Mouse (Mus musculus) heart, embryonic 10.5 days (tissue): ENCODE data around the gene Vamp2. TPM values are rescaled to one million over a fixed set of nuclear protein-coding genes. Genes with fewer than 3 reads are reported as not detected.

Experiments used
- DNase-seq: peaks from one replicate; pipeline ENCODE4 v3.0.0-alpha.2; 2017; ENCODE audit warnings: low spot score
- H3K27ac ChIP-seq: fragments of 300-500 bp; sonication (generic); 2 replicates; pipeline ENCODE4 v1.5.1; 2016; ENCODE audit warnings: mild to moderate bottlenecking
- H3K27me3 ChIP-seq: fragments of 300-500 bp; sonication (generic); 2 replicates; pipeline ENCODE4 v1.6.1; 2016; ENCODE audit warnings: mild to moderate bottlenecking; ENCODE audit not compliant: poor library complexity, insufficient read depth, severe bottlenecking
- H3K36me3 ChIP-seq: fragments of 300-500 bp; sonication (generic); 2 replicates; pipeline ENCODE4 v1.6.1; 2016; ENCODE audit warnings: mild to moderate bottlenecking, moderate library complexity
- H3K4me1 ChIP-seq: fragments of 300-500 bp; sonication (generic); 2 replicates; pipeline ENCODE4 v1.6.1; 2016; ENCODE audit warnings: mild to moderate bottlenecking
- H3K4me3 ChIP-seq: fragments of 300-500 bp; sonication (generic); 2 replicates; pipeline ENCODE4 v1.5.1; 2016; ENCODE audit warnings: mild to moderate bottlenecking, moderate library complexity
- H3K9me3 ChIP-seq: fragments of 300-500 bp; sonication (generic); 2 replicates; pipeline ENCODE4 v1.6.1; 2016; ENCODE audit warnings: mild to moderate bottlenecking, moderate library complexity
- WGBS: fragments of 180-500 bp; shearing (Covaris S2); methylation state at CpG from one replicate; pipeline ENCODE4 v1.1.7; 2016; 5-methylcytosine and 5-hydroxymethylcytosine counted together
- polyA plus RNA-seq: library from polyadenylated mRNA; unstranded; fragments of >200 nt; fragmentation: Nextera tagmentation; extraction: Ambion mirVana; gene quantifications from 2 replicates; pipeline ENCODE4 v1.2.1, GENCODE M21; 2016

The Vamp2 gene
- 85.8 and 93.0 TPM in 2 replicates for polyA plus RNA-seq

DNA sequence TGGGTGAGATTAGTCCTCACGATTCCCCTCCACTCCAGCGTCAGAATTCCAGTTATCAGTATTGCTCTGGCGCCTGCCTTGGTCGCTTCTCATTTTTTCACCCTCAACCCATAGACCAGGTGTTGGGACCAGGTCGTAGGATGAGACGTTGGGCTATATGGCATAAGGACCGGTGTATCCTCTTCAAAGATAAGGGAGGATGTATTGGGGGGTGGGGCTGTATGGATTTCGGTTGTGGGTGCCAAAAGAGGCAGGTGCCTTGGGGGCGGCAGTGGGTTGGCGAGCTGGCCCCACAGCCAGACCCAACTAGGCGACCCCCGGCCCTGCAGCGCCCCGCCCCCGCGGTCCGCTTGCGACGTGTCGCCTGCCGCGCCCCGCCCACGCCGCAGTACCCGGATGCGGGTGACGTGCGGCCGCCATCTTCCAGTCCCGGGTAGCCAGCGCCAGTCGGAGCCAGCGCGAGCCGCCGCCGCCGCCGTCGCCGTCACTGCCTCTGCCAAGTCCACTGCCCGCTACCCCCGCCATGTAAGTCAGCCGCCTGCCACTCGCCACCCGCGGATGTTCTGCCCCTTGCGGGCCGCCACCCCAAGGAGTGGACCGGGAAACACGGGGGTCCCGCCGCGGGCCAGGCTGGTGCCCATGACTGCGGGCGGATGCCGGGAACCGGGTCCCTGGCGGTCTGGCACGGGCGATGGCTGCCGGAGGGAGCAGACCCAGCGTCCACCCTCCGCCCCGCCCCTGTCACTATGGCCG is at the start of gene Vamp2:
TSS of gene Vamp2 (plus strand) at position 388 of the 753 bp plus-strand sequence.
- H3K36me3 ChIP-seq = peaks cover 38% of the 10 kb centered on the region
- no peaks in the 10 kb centered on the region for H3K27me3 ChIP-seq
- 1% methylated on average over 63 of the region's 67 CpGs for WGBS
- peak; percentile 94 for DNase-seq
- peak within 1 kb of the TSS; percentile 98 for H3K4me3 ChIP-seq
- H3K4me1 ChIP-seq = peaks cover 62% of the 10 kb centered on the region
- peak within 1 kb of the TSS; percentile 100 for H3K27ac ChIP-seq
- no peaks in the 10 kb centered on the region for H3K9me3 ChIP-seq

DNA sequence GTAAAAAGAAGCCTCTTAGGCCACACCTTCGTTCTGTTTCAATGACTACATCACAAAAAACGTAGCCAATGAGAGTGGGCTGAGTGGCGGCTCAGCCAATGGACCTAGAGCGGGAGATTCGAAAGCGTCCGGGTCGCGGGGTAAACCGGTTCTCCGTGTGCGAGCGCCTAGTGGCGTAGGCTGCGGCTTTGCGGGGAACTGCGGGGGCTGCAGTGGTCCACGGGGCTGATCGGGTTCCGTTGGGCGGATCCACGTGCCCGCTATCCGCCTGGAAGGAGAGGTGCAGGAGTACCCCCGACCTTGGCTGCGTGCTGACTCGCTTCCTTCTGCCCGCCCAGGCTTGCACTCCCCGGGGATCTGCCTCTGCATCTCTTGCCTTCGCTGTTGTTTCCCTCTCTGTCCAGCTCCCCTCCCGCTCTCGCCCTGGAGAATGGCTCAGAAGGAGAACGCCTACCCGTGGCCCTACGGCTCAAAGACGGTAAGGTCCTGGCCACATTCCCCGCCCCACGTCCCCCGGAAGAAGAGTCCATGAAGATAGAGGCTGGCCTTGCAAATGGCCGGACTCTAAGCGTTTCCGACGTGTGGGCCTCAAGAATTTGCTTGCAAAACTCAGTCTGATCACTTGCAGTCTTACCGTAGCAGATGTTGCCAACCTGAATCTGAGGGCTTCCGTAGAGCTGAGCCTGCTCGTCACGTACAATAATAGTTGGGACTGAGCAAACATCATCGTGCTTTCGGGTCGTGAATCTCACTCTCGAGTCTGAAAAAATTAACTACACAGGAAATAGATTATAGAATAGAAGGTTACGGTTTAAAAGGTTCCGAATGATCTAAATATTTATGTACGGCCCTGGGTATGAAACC is 42.5 kb upstream of the Vamp2 start, which contains the start of gene Aurkb:
TSS of gene Aurkb (plus strand) at position 117 of the 864 bp plus-strand sequence.
- H3K4me1 ChIP-seq = peaks cover 24% of the 10 kb centered on the region
- peak; percentile 96 for DNase-seq
- no peaks in the 10 kb centered on the region for H3K9me3 ChIP-seq
- H3K4me3 ChIP-seq = peak within 1 kb of the TSS; percentile 96
- H3K27ac ChIP-seq = peak within 1 kb of the TSS; percentile 96
- peaks cover 32% of the 10 kb centered on the region for H3K36me3 ChIP-seq
- WGBS = under 1% methylated on average over 54 of the region's 54 CpGs
- no peaks in the 10 kb centered on the region for H3K27me3 ChIP-seq

DNA sequence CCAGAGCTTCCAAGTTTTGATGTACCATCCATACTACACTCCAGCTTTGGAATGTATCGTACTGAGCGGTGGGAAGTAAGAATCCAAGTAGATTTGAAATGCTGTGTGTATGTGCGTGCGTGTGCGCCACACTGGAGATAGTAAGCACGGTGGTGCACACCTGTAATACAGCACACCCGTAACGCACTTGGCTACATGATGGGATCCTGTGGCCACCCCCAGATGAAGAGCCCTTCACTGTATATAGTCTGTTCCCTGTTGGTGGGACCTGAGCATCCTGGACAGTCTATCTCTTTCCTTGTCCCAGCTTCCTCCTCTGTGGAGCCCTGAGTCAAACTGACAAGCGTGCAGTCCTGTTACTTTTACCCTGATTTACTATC is 41.9 kb upstream of the Vamp2 start:
- Histone ChIP-seq H3K27me3 (no peaks in the 10 kb centered on the region), H3K4me1 (peaks cover 24% of the 10 kb centered on the region), H3K27ac (peak overlapping the region; percentile 96), H3K9me3 (no peaks in the 10 kb centered on the region), H3K4me3 (peak overlapping the region; percentile 96), H3K36me3 (peaks cover 38% of the 10 kb centered on the region)
- DNase-seq = no peak
- WGBS = 17% methylated on average over 9 of the region's 9 CpGs

DNA sequence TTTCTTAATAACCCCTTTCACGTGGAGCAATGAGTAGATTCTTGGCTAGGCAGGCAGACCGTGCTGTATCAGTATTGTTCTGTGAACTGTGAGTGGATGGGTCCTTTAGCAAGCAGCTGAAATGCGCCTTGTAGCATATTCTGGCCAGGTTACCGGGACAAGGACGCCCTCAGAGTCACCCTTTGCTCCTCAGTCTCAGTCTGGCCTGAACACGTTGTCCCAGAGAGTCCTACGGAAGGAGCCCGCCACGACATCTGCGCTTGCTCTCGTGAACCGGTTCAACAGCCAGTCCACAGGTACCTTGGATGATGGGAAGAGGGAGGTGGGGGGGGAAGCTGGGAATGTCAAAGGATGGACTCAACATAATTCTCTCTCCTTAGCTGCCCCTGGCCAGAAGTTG is 40.7 kb upstream of the Vamp2 start:
- H3K27me3 ChIP-seq = no peaks in the 10 kb centered on the region
- no peak overlapping the region for H3K27ac ChIP-seq
- H3K36me3 ChIP-seq = peaks cover 44% of the 10 kb centered on the region
- WGBS = 90% methylated on average over 12 of the region's 12 CpGs
- peak overlapping the region; percentile 96 for H3K4me3 ChIP-seq
- no peaks in the 10 kb centered on the region for H3K9me3 ChIP-seq
- H3K4me1 ChIP-seq = peaks cover 24% of the 10 kb centered on the region
- peak; percentile 75 for DNase-seq

DNA sequence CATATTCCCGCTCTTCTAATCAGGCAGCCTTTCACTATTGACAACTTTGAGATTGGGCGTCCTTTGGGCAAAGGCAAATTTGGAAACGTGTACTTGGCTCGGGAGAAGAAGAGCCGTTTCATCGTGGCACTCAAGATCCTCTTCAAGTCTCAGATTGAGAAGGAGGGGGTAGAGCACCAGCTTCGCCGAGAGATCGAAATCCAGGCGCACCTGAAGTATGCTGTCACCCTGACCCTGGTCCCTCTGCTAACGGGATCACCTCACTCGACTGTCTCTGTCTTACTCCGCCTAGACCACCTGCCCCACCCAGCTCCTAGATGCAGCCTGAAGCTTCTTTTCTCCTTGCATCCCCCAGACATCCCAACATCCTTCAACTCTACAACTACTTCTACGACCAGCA is 40.1 kb upstream of the Vamp2 start:
- no peak overlapping the region for H3K4me3 ChIP-seq

DNA sequence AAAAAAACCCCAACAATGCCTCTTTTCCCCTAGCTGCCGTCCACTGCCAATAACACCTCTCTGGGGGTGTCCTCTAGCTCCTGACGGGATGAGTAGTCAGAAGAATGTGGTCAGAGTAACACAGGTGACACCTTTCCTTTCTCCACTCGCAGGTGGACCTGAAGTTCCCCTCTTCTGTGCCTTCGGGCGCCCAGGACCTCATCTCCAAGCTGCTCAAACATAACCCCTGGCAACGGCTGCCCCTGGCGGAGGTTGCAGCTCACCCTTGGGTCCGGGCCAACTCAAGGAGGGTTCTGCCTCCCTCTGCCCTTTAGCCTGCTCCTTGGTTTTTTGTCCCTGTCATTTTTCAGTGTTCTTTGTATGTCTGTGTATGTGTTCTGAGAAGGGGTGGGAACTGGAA is 37.5 kb upstream of the Vamp2 start:
- 89% methylated on average over 8 of the region's 8 CpGs for WGBS
- peaks cover 65% of the 10 kb centered on the region for H3K36me3 ChIP-seq
- H3K4me1 ChIP-seq = peaks cover 24% of the 10 kb centered on the region
- no peak overlapping the region for H3K4me3 ChIP-seq
- H3K9me3 ChIP-seq = no peaks in the 10 kb centered on the region
- DNase-seq = peak; percentile 70
- H3K27ac ChIP-seq = no peak overlapping the region
- H3K27me3 ChIP-seq = no peaks in the 10 kb centered on the region

More for the DNA sequence above, 40.1 kb upstream of the Vamp2 start:
- Histone ChIP-seq H3K27me3 (no peaks in the 10 kb centered on the region), H3K36me3 (peaks cover 50% of the 10 kb centered on the region), H3K27ac (no peak overlapping the region), H3K9me3 (no peaks in the 10 kb centered on the region), H3K4me1 (peaks cover 24% of the 10 kb centered on the region)
- WGBS = 90% methylated on average over 14 of the region's 14 CpGs
- DNase-seq = peak; percentile 70

DNA sequence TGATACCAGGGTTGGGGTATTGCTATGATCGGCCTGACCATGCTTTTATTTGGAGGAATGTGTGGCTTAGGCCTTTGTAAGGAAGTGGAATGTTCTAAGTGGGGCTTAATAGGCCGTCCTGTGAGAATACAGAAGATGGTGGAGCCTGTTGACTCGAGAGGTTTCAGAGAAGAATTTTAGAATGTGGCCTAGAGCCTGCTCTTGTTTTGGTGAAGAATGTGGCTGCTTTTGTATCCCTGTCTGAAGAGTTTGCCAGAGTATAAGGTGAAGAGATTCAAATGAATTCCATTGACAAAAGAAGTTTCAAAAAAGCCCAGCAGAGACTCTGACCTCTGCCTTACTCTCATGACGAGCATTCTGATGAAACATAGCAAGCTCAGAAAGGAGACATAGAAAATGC is 36.5 kb upstream of the Vamp2 start:
- Histone ChIP-seq H3K4me3 (no peak overlapping the region), H3K27me3 (no peaks in the 10 kb centered on the region), H3K27ac (no peak overlapping the region), H3K9me3 (no peaks in the 10 kb centered on the region), H3K36me3 (peaks cover 65% of the 10 kb centered on the region), H3K4me1 (peaks cover 21% of the 10 kb centered on the region)
- DNase-seq = no peak
- 89% methylated on average over 4 of the region's 4 CpGs for WGBS

DNA sequence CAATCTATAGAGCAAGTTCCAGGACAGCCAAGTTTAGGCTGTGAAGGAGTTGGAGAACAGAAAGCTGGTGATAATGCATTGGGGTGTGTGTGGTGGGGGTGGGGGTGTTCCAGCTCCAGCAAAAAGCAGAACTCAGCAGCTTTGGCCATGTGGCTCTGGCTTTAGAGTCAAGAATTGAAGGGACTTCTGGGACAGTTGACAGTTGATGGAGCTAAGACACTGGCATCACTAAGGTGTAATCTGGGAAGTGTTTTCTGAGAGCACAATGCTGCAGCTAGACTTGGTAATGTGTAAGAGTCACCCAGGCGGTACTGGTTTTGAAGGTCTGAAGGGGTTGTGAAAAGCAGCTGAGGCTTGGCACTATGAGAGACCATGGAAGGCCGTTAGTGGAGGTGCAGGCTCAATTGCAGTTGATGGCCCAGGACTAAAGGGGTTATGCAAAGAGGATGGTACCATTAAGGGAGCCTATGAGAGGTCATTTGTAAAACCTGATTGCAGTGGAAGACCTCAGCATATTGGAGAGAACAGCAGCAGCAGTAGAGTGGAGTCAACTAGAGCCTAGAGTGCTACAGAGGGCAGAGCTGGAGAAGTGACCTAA is 35.4 kb upstream of the Vamp2 start:
- 85% methylated on average over 2 of the region's 2 CpGs for WGBS
- Histone ChIP-seq H3K27me3 (no peaks in the 10 kb centered on the region), H3K4me3 (no peak overlapping the region), H3K9me3 (no peaks in the 10 kb centered on the region), H3K27ac (no peak overlapping the region), H3K4me1 (peaks cover 9% of the 10 kb centered on the region; the same call in 1 of the 2 replicates), H3K36me3 (peaks cover 61% of the 10 kb centered on the region)
- peak; percentile 71 for DNase-seq

DNA sequence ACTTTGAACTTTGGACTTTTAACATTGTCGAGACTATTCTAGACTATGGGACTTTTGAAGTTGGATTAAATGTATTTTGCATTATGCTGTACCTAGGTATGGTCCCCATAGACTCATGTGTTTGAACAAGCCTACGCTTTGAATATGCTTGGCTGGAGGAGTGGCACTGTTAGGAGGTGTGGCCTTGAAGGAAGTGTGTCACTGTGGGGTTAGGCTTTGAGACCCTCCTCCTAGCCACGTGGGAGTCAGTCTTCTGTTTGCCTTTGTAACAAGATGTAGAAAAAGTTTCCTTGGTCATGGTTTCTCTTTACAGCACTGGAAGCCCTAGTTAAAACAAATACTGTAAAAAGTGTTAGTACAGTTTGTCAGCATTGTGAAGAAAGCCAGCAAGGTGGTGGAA is 34.4 kb upstream of the Vamp2 start:
- H3K4me3 ChIP-seq = no peak overlapping the region
- 72% methylated on average over 3 of the region's 3 CpGs for WGBS
- no peaks in the 10 kb centered on the region for H3K27me3 ChIP-seq
- H3K27ac ChIP-seq = no peak overlapping the region
- peaks cover 10% of the 10 kb centered on the region for H3K4me1 ChIP-seq
- H3K36me3 ChIP-seq = peaks cover 52% of the 10 kb centered on the region
- no peaks in the 10 kb centered on the region for H3K9me3 ChIP-seq
- no peak for DNase-seq

DNA sequence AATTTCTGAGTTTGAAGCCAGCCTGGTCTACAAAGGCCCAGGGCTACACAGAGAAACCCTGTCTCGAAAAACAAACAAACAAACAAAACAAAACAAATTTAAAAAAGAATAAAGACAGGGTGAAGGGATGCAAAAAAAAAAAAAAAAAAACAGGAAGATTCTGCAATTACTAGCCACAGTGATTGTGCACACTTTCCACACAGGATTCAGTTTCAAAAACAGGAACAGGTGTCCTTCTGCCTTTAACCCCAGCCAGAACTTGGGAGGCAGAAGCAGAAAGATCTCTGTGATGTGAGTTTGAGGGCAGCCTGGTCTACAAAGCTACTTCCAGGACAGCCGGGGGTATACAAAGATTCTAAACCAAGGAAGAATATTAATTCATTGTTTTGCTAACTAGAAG is 30.0 kb upstream of the Vamp2 start:
- no peaks in the 10 kb centered on the region for H3K27me3 ChIP-seq
- WGBS = 72% methylated on average over 2 of the region's 2 CpGs
- H3K4me1 ChIP-seq = peaks cover 27% of the 10 kb centered on the region
- H3K9me3 ChIP-seq = no peaks in the 10 kb centered on the region
- peak; percentile 58 for DNase-seq
- peaks cover 15% of the 10 kb centered on the region for H3K36me3 ChIP-seq
- H3K27ac ChIP-seq = peak overlapping the region; percentile 95; the same call in 1 of the 2 replicates
- H3K4me3 ChIP-seq = peak overlapping the region; percentile 81

DNA sequence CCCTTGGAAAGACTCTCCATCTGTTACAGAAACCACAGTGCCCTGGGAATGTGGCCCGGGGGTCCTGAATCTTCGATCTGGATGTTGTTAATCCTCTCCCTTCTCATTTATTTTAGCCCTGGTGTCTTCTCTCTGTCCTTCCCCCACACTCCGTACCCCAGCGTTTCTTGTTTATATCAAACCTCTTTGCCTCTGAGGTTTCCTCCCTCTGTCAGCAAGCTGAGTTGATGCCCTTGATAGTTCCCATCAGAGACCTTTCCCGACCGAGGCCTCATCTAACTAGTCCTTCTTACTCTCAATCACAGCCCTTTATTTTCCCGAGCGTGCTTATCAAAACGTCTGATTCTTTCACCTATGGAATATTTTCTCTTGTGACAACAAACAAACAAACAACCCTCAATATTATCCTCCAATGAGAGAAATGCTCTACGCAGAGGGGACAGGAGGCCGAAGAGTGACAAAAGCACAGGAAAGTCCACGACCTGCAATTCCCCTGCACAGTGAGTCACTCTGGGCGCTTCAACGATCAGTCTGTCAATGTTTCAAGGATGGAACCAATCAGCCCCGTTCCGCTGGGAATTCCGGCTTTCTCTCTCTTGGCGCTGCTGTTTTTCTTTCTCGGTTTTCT is 29.4 kb upstream of the Vamp2 start:
- Histone ChIP-seq H3K4me3 (peak overlapping the region; percentile 81), H3K9me3 (no peaks in the 10 kb centered on the region), H3K4me1 (peaks cover 27% of the 10 kb centered on the region), H3K27ac (peak overlapping the region; percentile 95), H3K36me3 (peaks cover 9% of the 10 kb centered on the region; the same call in 1 of the 2 replicates), H3K27me3 (no peaks in the 10 kb centered on the region)
- 2% methylated on average over 19 of the region's 19 CpGs for WGBS
- peak; percentile 75 for DNase-seq

DNA sequence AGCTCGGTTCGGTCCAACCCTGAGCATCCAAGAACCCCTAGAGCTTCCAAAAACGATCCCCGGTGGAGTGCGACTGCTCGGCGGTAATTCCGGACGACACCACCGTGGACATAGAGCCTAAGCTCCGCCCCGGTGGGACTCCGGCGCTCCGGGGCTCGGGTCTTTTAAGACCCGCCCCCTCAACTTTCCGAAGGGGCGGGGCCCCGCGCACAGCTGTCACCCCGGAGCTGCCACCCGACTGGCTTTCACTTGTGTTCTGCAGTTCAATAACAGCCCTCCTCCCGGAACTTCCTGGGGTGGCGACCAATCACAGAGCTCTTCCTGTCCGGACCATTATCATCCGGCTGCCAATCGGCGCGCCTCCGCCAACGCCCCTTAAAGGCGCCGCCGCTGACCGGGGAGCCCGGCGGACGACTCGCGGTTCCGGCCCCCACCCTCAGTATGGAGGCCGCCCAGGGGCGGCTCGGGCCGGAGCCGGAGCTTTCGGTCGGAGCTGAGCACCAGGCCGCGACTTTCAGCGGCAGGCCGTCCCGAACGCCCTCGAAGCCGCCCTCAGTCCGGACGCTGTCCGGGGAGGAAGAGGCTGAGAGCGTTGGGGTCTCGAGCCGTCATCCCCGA is 28.8 kb upstream of the Vamp2 start, which contains the start of gene Borcs6:
TSS of gene Borcs6 (plus strand) at position 361 of the 618 bp plus-strand sequence.
- H3K27ac ChIP-seq = peak within 1 kb of the TSS; percentile 95
- under 1% methylated on average over 64 of the region's 64 CpGs for WGBS
- 0 out of 2 replicates have a peak, but pooled peaks cover 2% of the 10 kb centered on the region for H3K36me3 ChIP-seq
- no peaks in the 10 kb centered on the region for H3K9me3 ChIP-seq
- peaks cover 34% of the 10 kb centered on the region for H3K4me1 ChIP-seq
- H3K27me3 ChIP-seq = no peaks in the 10 kb centered on the region
- H3K4me3 ChIP-seq = peak within 1 kb of the TSS; percentile 81
- DNase-seq = peak; percentile 99
